Mouse (Mus musculus) kidney, embryonic 14.5 days (tissue): ENCODE data around the gene Hist1h4k. TPM values are rescaled to one million over a fixed set of nuclear protein-coding genes. Genes with fewer than 3 reads are reported as not detected.
"Not testable (repeated sequence)": the region's sequence is repeated elsewhere in the genome, so short reads cannot be mapped to it uniquely, and the experiment has no call there.

Experiments used
- ATAC-seq: fragments of 200-750 bp; cut with Nextera tagmentation; 2 replicates; pipeline ENCODE4 v1.8.0; 2017; ENCODE audit warnings: moderate number of reproducible peaks, mild to moderate bottlenecking, moderate TSS enrichment, moderate library complexity; ENCODE audit not compliant: low FRiP score, low TSS enrichment
- H3K27ac ChIP-seq: fragments of 300-500 bp; sonication (generic); 2 replicates; pipeline ENCODE4 v1.5.1; 2014; ENCODE audit warnings: low read depth, mild to moderate bottlenecking, low read length, moderate library complexity, mixed read lengths
- H3K27me3 ChIP-seq: fragments of 300-500 bp; sonication (generic); 2 replicates; pipeline ENCODE4 v1.6.1; 2014; ENCODE audit warnings: mild to moderate bottlenecking, low read length; ENCODE audit not compliant: control insufficient read depth, insufficient read depth
- H3K36me3 ChIP-seq: fragments of 300-500 bp; sonication (generic); 2 replicates; pipeline ENCODE4 v1.6.1; 2014; ENCODE audit warnings: low read length, mixed read lengths; ENCODE audit not compliant: control insufficient read depth, insufficient read depth
- H3K4me1 ChIP-seq: fragments of 300-500 bp; sonication (generic); 2 replicates; pipeline ENCODE4 v1.6.1; 2014; ENCODE audit warnings: low read length, mixed read lengths; ENCODE audit not compliant: control insufficient read depth, insufficient read depth
- H3K4me2 ChIP-seq: fragments of 300-500 bp; sonication (generic); replicated peaks from 2 replicates; pipeline ENCODE4 v1.6.1; 2014; ENCODE audit warnings: low read depth, mild to moderate bottlenecking, low read length
- H3K4me3 ChIP-seq: fragments of 300-500 bp; sonication (generic); 2 replicates; pipeline ENCODE4 v1.5.1; 2014; ENCODE audit warnings: mild to moderate bottlenecking, low read length
- H3K9ac ChIP-seq: fragments of 300-500 bp; sonication (generic); 2 replicates; pipeline ENCODE4 v1.6.1; 2014; ENCODE audit warnings: low read depth, mild to moderate bottlenecking, low read length, moderate library complexity
- H3K9me3 ChIP-seq: fragments of 300-500 bp; sonication (generic); 2 replicates; pipeline ENCODE4 v1.6.1; 2016; ENCODE audit warnings: low read length; ENCODE audit not compliant: control insufficient read depth
- WGBS: fragments of 180-500 bp; shearing (Covaris S2); extraction: QIAGEN DNeasy Blood & Tissue Kit; methylation state at CpG from one replicate; pipeline ENCODE4 v1.1.7; 2014; 5-methylcytosine and 5-hydroxymethylcytosine counted together
- polyA plus RNA-seq: library from polyadenylated mRNA; unstranded; fragments of >200 nt; fragmentation: Nextera tagmentation; extraction: Ambion mirVana; gene quantifications from 2 replicates; pipeline ENCODE4 v1.2.1, GENCODE M21; 2014

Hist1h4k gene
- polyA plus RNA-seq, 1 experiment from 2014 or later: 2.9 TPM

DNA sequence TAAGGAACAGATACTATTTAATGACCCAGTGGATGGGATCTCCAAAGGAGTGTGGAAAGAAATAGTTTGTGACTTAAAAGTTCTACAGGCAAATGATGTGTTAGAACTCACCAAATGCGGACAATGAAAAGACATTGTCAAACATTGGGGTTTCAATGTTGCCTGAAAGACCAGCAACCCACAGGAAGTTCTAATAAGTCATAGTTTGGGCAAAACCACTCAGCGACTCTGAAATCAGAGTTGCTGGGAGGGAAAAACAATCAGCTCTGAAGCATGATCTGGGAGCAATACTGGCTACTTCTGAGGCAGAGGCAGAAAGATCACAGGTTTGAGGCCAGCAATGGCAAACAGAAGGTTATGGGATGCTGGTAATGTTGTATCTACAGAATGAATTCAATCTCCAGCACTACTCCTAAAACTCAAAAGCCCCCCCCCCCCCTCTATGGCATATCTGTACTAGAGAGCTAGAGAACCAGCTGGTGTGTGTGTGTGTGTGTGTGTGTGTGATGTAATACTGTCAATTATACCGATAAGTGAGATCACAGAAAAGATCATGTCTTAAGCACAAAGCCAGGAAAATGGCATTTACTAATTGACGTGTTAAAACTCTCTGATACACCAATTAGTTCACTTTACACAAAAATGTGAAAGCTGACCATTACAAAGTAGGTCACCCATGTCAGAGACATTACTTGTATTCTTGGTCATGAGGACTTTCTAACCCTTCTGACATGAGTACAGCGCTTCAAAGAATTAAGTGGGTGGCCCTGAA, 732 bp downstream of the Hist1h4k start:
- Histone ChIP-seq H3K4me3 (peak overlapping the region; percentile 63), H3K9me3 (no peaks in the 10 kb centered on the region), H3K27ac (peak overlapping the region; percentile 96), H3K27me3 (no peaks in the 10 kb centered on the region), H3K4me1 (peaks cover 16% of the 10 kb centered on the region), H3K36me3 (no peaks in the 10 kb centered on the region), H3K9ac (peak overlapping the region; percentile 77), H3K4me2 (peak overlapping the region; percentile 74)
- WGBS: 7% methylated on average over 5 of the region's 5 CpGs
- no peak for ATAC-seq

DNA sequence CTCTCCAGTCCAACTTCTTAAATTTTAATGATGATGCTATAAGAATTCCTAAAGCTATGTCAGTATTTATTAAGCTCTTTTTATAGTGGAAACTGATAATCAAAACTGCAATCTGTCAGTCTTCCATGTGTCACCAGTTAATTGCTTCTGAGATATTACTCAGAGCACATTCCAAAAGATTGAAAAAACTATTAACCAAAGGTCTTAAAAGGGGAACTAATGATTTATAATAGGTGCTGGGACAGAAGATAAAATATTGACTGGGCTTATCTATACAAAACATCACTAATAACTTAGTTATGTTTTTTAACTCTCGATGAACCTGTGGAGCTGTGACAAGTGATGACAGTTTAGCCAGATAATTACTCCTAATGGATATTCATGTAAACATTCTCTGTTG, 5.3 kb downstream of the Hist1h4k start:
- Histone ChIP-seq H3K9me3 (no peaks in the 10 kb centered on the region), H3K27ac (no peak overlapping the region), H3K4me1 (peaks cover 6% of the 10 kb centered on the region; the same call in 1 of the 2 replicates), H3K4me3 (no peak overlapping the region), H3K4me2 (no peak overlapping the region), H3K27me3 (no peaks in the 10 kb centered on the region), H3K9ac (no peak overlapping the region), H3K36me3 (no peaks in the 10 kb centered on the region)
- WGBS: 73% methylated on average over 1 of the region's 1 CpGs
- ATAC-seq: no peak

DNA sequence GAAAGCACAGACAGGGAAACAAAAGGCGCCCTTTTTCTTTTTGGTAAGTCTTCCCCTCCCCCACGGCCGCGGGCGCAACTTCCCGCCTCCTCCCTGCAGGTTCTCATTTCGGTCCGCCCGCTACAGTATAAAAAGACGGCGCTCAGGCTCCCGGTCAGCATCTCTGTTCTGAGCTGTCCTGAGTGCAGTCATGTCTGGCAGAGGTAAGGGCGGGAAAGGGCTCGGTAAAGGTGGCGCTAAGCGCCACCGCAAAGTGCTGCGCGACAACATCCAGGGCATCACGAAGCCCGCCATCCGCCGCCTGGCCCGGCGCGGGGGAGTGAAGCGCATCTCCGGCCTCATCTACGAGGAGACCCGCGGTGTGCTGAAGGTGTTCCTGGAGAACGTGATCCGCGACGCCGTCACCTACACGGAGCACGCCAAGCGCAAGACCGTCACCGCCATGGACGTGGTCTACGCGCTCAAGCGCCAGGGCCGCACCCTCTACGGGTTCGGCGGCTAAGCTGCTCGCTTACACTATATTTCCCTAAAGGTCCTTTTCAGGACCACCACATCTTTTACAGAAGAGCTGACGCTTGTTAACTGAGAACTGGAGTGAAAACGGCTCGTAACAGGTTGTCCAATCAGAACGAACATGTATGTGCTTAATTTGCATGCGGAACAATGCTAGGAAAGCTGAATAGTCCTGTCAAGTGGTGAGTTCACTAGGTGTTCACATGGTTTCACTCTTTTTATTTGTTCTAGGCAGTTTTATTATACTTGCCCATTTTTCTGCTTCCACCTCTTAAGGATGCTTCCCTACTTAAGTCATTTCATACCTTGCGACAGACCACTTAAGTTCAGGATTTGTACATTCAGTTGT, 15.2 kb downstream of the Hist1h4k start, which contains the start of gene Hist1h4j:
Hist1h4j (plus strand) TSS at position 159 of the 862 bp plus-strand sequence.
- Histone ChIP-seq H3K9ac (peak within 1 kb of the TSS; percentile 74), H3K27ac (peak within 1 kb of the TSS; percentile 91), H3K4me2 (peak within 1 kb of the TSS; percentile 44), H3K4me3 (peak within 1 kb of the TSS; percentile 58)
- not testable (repeated sequence) for H3K36me3 ChIP-seq, H3K27me3 ChIP-seq, H3K4me1 ChIP-seq, H3K9me3 ChIP-seq
- WGBS: under 1% methylated on average over 40 of the region's 56 CpGs
- ATAC-seq: peak; percentile 93

DNA sequence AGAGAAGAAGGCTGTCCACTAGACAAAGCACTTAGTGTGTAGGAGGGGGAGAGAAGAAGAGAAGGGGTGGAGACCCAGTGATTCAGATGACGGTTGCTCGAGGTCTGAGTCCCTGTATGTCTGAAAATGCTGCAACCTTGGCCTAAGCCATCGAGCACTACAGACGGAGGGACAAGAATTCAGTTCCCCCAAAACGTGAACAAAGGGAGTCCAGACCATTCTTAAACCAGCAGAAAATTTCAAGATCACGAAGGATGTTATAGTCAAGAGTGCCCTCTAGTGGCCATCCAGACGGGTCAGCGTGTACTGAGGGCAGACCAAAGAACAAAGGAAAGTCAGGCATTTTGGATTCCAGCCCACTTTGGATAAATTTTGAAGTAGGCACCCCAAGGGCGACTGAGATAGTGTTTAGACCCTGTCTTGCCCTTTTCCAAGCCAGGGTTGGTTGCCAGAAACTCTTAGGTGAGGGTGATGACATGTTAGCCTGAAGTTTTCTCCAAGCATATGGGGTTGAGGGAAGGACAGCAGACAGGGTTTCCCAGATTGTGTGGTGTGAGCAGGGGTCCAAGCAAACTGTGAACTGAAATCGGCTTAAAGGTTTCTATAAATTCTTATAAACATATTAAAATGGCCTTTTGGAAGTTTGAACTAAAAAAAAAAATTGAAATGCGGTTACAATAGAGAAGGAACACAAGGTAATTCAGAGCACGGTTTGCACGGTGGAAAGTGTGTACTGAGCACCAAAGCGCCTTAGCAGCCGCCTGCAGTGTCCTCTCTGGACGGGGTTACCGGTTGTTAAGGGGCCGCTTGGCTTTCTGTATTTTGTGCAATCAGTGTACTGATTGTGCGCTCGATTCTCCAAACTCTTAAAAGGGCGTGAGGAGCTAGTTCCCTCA, 16.0 kb downstream of the Hist1h4k start:
- Histone ChIP-seq H3K9me3 (no peaks in the 10 kb centered on the region), H3K9ac (peak overlapping the region; percentile 74), H3K27ac (peak overlapping the region; percentile 91), H3K27me3 (no peaks in the 10 kb centered on the region), H3K36me3 (no peaks in the 10 kb centered on the region), H3K4me2 (peak overlapping the region; percentile 44), H3K4me1 (no peaks in the 10 kb centered on the region), H3K4me3 (peak overlapping the region; percentile 58)
- peak; percentile 81 for ATAC-seq
- under 1% methylated on average over 21 of the region's 21 CpGs for WGBS

DNA sequence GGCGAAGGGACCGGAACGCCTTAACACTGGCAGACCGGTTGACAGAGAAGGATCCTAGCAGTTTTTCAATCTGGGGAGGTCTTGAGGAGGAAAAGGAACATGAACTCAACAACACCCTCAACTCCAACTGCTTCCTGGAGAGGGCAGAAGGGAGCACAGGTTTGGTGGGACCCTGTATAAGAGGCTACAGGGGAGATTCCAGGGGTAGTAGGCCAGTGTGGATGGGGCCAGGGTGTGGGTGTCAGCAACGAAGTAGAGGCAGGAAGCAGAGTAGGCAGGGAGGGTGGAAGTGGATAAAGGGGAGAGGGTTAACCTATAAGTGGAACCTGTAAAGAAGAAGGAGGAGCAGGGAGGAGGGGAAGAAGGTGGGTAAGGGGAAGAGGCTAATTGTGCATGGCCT, 16.8 kb downstream of the Hist1h4k start:
- Histone ChIP-seq H3K9me3 (no peaks in the 10 kb centered on the region), H3K4me3 (no peak overlapping the region), H3K27me3 (no peaks in the 10 kb centered on the region), H3K36me3 (no peaks in the 10 kb centered on the region), H3K27ac (peak overlapping the region; percentile 91), H3K4me2 (no peak overlapping the region), H3K9ac (no peak overlapping the region), H3K4me1 (no peaks in the 10 kb centered on the region)
- peak; percentile 38 for ATAC-seq
- 64% methylated on average over 5 of the region's 5 CpGs for WGBS

DNA sequence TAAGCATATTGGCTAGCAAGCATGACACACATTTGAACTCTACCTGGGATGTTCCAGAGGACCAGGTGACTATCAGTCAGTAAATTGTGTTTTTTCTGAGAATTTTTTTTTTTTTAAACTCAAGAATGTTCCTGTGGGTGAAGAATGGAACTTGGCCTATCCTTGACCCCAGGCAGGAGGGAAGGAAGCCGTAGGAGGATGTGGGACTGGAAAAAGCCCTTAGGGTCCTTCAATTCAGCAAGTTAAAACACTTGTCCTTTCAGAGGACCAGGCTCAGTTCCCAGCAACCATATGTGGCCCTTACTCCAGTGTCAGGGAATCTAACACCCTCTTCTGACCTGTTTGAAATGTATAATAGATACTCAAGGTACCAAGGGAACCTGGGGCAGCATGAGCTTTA, 20.8 kb downstream of the Hist1h4k start:
- H3K4me3 ChIP-seq: no peak overlapping the region
- H3K27me3 ChIP-seq: no peaks in the 10 kb centered on the region
- ATAC-seq: no peak
- no peaks in the 10 kb centered on the region for H3K9me3 ChIP-seq
- no peak overlapping the region for H3K27ac ChIP-seq
- 0 out of 2 replicates have a peak, but pooled peaks cover 2% of the 10 kb centered on the region for H3K4me1 ChIP-seq
- no peak overlapping the region for H3K9ac ChIP-seq
- 39% methylated on average over 1 of the region's 1 CpGs for WGBS
- no peaks in the 10 kb centered on the region for H3K36me3 ChIP-seq
- H3K4me2 ChIP-seq: no peak overlapping the region

DNA sequence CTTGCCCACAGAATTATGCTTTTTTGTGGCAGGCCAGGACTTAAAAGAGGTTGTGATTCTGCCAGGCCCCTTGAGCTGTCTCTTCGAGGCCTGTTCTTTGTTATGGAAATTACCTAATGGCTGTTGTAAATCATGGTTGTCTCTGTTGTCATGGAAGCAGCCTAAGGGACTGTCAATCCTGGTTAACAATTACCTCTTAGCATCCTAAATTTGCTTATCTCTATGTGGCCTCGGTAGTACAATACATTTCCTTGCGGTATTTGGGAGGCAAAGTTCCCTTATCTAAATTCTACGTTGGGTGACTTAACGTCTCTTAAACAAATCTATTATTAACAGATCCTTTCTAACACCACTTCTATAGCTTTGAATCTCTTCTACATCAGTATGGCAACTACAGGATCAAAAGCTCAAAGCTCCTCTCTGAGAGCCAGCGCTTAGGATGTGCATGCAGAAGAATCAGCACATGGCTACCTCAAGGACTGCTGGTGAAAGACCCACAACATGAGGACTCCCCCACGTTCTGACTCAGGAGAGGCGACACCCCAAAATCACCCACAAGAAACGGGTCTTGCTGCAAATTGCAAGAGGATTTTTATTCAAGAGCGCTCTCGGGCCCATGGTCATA, 22.2 kb downstream of the Hist1h4k start:
- Histone ChIP-seq H3K4me2 (no peak overlapping the region), H3K9ac (no peak overlapping the region), H3K27ac (no peak overlapping the region), H3K27me3 (no peaks in the 10 kb centered on the region), H3K9me3 (no peaks in the 10 kb centered on the region), H3K4me3 (no peak overlapping the region), H3K36me3 (no peaks in the 10 kb centered on the region), H3K4me1 (0 out of 2 replicates have a peak, but pooled peaks cover 2% of the 10 kb centered on the region)
- 32% methylated on average over 9 of the region's 11 CpGs for WGBS
- no peak for ATAC-seq
